Mouse (Mus musculus): ENCODE data around the gene Ncoa1. TPM values are rescaled to one million over a fixed set of nuclear protein-coding genes. Genes with fewer than 3 reads are reported as not detected.
"Not testable (repeated sequence)": the region's sequence is repeated elsewhere in the genome, so short reads cannot be mapped to it uniquely, and the experiment has no call there.

The Ncoa1 gene
- polyA plus RNA-seq, 1 experiment = 59.6 TPM

- no peak for DNase-seq (ENCODE audit: extremely low spot score in 1 of 2, low spot score in 1 of 2)
Observed at GRCm38 (mm10) chr12:4342087-4342486, 134.9 kb downstream of the Ncoa1 start.

DNA sequence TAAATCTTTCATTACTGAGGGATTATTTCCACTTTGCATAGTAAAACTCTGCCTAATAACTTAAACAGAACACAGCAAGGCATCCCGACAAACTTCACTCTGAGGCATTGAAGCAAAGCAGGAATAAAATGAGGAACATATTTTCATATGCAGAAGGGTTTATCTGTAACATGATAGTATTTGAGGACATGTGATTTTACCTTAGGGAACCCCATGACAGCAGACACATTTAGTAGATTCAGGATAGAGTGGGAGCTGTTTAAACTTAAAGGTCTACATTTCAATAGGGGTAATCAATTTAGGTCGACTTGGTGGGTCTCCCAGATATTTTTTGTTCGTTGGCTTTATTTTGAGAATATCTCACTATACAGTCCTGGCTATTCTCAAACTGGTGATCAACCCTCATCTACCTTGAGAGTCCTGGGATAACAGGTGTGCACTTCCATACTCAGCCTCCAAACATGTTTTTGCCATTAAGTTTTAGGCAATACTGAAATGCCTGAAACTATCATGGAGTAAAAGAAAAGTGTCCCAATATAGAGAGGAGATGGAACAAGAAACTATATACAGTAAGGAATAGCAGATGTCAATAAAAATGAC, 136.6 kb downstream of the Ncoa1 start:
- no peak for DNase-seq (ENCODE audit: extremely low spot score in 1 of 2, low spot score in 1 of 2)

DNA sequence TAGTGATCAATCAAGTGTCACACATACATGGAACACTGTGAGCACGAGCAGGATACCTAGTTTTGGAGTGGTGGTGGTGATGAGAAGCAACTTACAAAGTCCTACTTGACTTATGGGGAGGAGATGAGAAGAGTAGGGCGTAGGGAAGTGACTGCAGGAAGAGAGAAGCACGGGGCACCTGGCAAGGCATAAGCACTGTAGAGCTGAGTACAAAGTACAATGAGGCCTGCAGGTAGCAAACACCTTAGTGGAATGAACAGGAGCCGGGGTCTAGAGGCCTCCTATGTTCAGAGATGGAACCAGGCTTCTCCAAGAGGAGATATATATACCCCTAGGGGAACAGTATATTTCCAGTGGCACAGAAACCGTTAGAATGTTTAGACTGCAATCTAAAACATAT, 153.4 kb downstream of the Ncoa1 start:
- no peak for DNase-seq (ENCODE audit: extremely low spot score in 1 of 2, low spot score in 1 of 2)

- no peak for DNase-seq (ENCODE audit: extremely low spot score in 1 of 2, low spot score in 1 of 2)
Observed at GRCm38 (mm10) chr12:4322227-4322626, 154.8 kb downstream of the Ncoa1 start.

DNA sequence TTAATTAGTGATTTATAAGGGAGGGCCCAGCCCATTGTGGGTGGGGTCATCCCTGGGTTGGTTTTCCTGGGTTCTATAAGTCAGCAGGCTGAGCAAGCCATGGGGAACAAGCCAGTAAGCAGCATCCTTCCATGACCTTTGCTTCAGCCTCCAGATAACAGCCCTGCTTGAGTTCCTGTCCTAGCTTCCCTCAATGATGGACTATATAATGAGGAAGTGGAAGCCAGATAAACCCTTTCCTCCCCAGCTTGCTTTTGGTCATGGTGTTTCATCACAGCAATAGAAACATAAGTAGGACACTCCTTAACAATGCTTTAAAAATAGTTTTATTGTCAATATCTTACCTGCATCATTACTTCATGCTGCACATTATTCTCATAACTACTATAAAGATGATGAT, 163.2 kb downstream of the Ncoa1 start:
- no peak for DNase-seq (ENCODE audit: extremely low spot score in 1 of 2, low spot score in 1 of 2)

DNA sequence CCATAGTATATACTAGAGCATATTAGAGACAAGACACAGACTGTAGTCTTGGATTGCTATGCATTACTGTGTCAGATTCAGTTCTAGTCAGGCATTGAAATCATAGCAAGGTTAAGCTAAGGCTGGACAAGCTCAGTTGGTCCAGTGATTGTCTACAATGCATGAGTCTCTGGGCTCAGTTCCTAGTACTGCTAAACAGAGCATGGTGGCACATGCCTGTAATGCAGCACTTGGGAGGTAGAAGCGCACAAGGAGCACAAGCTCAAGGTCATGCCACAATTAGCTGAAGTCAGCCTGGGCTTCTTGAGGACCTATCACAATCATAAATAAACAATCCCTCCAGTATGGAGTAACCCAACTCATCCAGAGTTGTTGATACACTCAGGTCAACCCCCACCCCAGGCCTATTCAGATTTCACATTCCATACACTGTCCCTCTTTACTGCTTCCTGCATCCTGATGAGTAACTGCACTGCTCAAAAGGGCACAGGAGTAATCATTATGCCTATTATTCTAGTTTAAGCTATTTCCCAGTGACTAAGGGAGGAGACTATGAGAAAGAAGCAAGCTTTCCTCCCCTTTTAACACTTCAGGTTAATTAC, 170.2 kb downstream of the Ncoa1 start:
- no peak for DNase-seq (ENCODE audit: extremely low spot score in 1 of 2, low spot score in 1 of 2)

GRCm38 (mm10) chr12:4299300-4299699, 177.7 kb downstream of the Ncoa1 start:
- DNase-seq (ENCODE audit: extremely low spot score in 1 of 2, low spot score in 1 of 2) = no peak

- no peak for DNase-seq (ENCODE audit: extremely low spot score in 1 of 2, low spot score in 1 of 2)
Observed at GRCm38 (mm10) chr12:4298626-4299025, 178.4 kb downstream of the Ncoa1 start.

GRCm38 (mm10) chr12:4295881-4296280, 181.1 kb downstream of the Ncoa1 start:
- DNase-seq (ENCODE audit: extremely low spot score in 1 of 2, low spot score in 1 of 2) = no peak

DNA sequence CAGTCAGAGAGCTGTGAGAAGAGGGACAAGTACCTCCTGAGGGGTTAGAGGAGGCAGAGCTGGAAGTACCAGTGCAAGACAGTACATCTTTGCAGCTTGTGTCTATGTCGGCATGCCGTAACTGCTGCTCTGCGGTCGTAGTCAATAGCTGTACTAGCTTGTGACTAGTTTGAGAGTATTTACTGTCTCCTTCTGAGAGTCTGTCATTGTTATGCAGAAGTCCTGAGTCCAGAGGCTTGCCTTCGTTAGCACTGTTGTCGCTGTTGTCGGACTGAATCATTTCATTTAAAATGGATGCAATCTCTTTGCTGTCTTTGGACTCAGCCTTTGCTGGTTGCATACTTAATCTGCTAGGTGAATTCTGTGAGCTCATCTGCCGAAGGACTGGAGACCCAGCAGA, 181.7 kb downstream of the Ncoa1 start:
- no peak for DNase-seq (ENCODE audit: extremely low spot score in 1 of 2, low spot score in 1 of 2)

DNA sequence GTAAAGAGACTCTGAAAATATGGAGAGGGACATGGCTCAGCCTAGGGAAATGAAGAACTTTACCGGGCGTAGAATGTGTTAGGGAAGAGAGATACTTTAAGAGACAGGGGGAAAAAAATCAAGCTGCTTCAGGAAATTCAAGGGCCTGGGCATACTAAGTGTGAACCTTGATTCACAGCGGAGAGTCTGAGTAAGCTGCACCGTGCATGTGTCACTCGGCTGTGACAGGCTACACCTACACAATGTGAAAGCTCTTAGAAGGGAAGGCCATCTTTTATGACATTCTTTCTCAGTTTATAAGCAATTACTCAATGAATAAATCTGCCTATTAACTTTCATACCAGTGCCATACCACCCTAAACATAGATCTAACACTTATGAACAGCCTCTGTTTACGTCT, 183.2 kb downstream of the Ncoa1 start:
- DNase-seq (ENCODE audit: extremely low spot score in 1 of 2, low spot score in 1 of 2) = peak in 1 of 2 experiments; percentile 21

GRCm38 (mm10) chr12:4285186-4285585, 191.8 kb downstream of the Ncoa1 start:
- no peak for DNase-seq (ENCODE audit: extremely low spot score in 1 of 2, low spot score in 1 of 2)

GRCm38 (mm10) chr12:4279878-4280277, 197.1 kb downstream of the Ncoa1 start:
- DNase-seq (ENCODE audit: extremely low spot score in 1 of 2, low spot score in 1 of 2) = no peak

DNA sequence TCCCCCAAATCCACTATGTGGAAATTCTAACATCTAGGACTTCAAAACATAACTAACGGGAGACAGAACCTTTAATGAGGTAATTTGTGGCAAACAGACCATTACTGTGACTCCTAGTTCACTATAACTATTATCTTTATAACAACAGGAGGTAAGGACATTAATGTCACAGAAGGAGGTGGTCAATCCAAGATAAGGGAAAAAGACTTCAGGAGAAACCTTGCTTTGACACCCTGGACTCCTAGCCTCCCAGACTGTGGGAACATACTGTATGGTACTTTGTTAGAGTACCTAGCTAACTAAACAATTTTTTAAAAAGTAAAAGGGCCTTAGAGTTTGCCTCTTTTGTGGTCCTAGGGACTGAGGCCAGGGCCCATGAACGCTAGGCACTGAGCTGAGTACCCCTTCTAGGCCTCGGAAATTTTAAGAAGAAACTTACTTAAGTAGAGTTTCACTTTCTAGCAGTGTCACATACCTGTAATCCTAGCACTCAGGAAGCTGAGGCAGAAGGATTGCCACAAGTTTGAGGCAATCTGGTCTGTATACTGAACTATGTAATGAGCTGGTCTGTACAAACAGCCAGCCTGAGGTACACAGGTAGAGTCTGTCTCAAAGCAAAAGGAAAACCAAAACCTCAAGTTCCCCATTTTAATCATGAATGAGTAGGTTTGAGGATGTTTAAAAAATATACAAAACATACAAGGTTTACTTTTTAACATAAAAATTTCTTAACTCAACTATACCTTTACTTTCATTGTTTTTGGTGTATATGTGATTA, 197.8 kb downstream of the Ncoa1 start:
- DNase-seq (ENCODE audit: extremely low spot score in 1 of 2, low spot score in 1 of 2) = no peak

- DNase-seq (ENCODE audit: extremely low spot score in 1 of 2, low spot score in 1 of 2) = peak in 1 of 2 experiments; percentile 32
Observed at GRCm38 (mm10) chr12:4271078-4271477, 205.9 kb downstream of the Ncoa1 start.

- DNase-seq (ENCODE audit: extremely low spot score in 1 of 2, low spot score in 1 of 2) = no peak
Observed at GRCm38 (mm10) chr12:4267765-4268164, 209.2 kb downstream of the Ncoa1 start.

DNA sequence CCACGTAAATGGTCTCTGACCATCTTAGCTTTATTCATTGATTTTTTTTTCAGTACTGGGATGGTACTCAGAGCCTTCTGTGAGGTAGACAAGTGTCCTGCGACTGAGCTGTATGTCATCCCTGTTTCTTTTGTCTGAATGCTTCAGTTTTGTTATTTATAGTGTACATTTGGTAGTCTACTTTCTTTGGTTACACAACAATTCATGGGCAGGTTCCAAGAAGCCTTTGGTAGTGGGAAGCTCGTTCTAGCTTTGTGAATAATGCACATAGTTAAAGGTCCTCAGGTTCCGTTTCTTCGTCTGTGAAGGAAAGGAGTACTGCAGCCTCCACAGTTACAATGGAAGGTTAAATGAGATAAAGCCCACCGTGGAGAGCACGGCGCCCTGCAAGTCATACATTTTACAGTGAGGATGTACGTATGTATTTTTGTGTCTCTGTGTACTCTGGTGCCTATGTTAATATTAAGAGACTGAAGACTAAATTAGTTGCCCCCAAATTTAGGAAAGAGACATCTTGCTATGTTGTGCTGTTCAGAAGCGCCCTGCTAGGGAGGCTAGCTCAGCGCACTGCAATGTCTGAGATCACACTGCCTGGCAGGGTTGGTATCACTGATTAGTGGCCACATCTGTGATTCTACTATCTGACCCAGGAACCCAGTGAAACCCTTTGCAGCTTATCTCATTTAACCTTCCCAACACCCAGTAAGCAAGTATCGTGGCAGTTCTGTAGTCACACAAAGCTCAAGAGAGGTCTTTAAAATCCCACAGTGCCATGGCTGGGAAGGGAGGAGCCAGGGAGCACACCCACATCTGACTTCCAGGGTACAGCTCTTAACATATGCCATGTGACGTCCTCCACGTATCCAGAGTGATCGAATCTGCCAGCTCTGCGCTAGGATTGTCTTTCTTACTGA, 224.0 kb downstream of the Ncoa1 start:
- DNase-seq (ENCODE audit: extremely low spot score in 1 of 2, low spot score in 1 of 2) = peak in 1 of 2 experiments; percentile 54

GRCm38 (mm10) chr12:4249786-4250185, 227.2 kb downstream of the Ncoa1 start:
- DNase-seq (ENCODE audit: extremely low spot score in 1 of 2, low spot score in 1 of 2) = no peak

DNA sequence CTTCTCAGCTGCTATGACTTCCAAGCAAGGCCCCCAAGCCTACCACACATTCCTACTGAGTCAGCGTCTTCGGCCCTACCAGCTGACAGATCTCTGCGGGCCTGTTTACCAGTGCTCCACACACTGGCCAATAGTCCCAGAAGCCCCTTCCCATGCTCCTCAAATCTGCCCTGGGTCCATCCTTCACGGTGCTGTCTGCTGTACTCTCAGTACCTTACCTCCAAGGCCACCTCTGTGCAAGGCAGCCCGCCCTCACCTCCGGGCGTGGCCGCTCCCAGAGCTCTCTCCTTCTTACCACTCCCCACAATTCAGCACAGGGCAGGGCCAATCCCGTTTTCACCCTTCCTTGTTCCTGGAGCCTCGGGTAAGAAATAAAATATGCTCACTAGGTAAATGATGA, 231.2 kb downstream of the Ncoa1 start:
- no peak for DNase-seq (ENCODE audit: extremely low spot score in 1 of 2, low spot score in 1 of 2)

GRCm38 (mm10) chr12:4243805-4244204, 233.2 kb downstream of the Ncoa1 start:
- no peak for DNase-seq (ENCODE audit: extremely low spot score in 1 of 2, low spot score in 1 of 2)

GRCm38 (mm10) chr12:4240281-4240680, 236.7 kb downstream of the Ncoa1 start:
- not testable (repeated sequence) for DNase-seq (ENCODE audit: extremely low spot score in 1 of 2, low spot score in 1 of 2)
